Mouse (Mus musculus) kidney, postnatal 10 days (tissue): ENCODE data around the gene Trp53bp1.

Source experiments
- DNase-seq: peaks from one replicate; pipeline ENCODE4 v3.0.0; 2021; ENCODE audit warnings: mixed read lengths

Gene Trp53bp1

DNA sequence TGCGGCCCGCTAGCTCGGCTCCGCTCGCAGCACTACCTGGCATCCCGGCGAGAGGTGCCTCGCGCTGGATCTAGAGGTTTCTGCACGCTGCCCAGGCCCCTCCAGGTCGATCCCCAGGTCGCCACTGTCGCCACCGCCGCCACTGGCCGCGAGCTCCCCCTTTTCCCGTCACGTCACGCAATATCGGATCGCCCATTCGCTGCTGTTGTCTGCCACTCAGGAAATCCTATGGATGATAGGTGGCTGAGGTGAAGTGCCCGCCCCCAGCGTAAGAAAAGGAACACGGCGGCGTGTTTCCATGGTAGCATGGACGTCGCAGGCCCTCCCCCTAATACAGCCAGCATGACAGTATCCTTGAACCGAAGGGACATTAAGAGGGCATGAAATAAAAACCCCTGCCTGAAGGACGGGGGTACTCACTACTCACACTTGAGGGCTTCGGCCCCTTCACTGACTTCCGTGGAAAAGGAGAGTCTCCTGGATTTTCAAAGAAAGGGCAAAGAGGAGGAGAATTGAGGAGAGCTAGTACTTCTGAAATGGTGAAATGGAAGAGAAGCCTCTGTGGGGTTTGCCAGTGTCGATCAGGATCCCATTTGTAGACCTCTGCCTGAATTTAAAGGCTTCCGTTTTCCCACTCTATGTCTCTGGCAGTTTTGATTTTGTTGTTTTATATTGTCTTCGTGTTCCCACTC, at the start of gene Trp53bp1:
Gene Trp53bp1 (minus strand): TSS at position 172 of the 692 bp plus-strand sequence.
- DNase-seq = peak; percentile 96

GRCm38 (mm10) chr2:121316278-121316677, 45.1 kb upstream of the Trp53bp1 start:
- DNase-seq = no peak

- peak; percentile 72 for DNase-seq
Measured at GRCm38 (mm10) chr2:121308997-121309416, 37.8 kb upstream of the Trp53bp1 start.

DNA sequence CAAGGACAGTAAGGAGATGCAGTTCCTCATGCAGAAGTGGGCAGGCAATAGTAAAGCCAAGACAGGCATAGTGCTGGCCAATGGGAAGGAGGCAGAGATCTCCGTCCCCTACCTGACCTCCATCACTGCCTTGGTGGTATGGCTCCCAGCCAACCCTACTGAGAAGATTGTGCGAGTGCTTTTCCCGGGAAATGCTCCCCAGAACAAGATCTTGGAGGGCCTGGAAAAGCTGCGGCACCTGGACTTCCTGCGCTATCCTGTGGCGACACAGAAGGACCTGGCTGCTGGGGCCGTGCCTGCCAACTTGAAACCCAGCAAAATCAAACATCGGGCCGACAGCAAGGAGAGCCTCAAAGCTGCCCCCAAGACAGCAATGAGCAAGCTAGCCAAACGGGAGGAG, 28.8 kb upstream of the Trp53bp1 start:
- DNase-seq = no peak

DNA sequence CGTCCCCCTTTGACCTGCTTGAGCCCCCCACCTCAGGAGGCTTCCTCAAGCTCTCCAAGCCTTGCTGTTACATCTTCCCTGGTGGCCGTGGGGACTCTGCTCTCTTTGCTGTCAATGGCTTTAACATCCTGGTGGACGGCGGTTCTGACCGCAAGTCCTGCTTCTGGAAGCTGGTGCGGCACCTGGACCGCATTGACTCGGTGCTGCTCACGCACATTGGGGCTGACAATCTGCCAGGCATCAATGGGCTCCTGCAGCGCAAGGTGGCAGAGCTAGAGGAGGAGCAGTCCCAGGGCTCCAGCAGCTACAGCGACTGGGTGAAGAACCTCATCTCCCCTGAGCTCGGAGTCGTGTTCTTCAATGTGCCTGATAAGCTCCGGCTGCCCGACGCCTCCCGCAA, 28.3 kb upstream of the Trp53bp1 start:
- DNase-seq = no peak

DNA sequence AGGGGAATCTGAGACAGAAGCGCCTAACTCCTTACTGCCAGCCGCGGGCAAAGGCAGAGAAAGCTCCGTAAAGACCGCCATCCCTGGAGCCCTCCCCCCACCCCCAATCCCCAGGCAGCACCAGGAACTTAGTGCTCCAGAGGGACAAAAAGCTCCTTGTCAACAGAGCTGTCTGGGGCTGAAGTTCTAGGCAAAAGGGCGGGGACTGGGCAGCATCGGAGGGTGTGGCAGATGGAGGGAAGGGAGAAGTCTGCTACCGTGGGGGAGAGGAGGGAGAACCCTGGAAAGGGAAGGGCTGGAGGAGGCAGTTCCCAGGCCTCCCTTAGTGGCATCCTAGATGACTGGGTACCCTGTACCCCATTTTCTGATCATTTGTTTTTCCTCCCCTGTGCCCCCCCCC, 26.9 kb upstream of the Trp53bp1 start:
- no peak for DNase-seq

DNA sequence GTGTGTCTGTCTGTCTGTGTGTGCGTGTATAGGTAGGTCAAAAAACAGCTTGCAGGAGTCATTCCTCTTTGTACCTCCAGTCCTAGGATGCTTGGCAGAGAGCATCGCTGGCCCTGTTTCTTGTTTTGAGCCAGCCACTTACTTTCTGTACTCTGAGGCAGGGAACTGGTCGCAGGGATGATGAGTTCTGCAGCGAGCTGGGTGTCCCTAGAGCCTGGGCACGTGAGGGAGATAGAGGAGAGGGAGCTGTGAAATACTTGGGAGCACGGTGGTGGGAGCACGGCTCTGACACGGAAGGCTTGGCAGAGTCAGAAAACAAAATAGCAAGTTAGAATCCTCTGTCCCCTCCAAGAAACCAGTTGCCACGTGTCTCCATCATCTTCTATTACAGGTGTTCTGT, 26.5 kb upstream of the Trp53bp1 start:
- no peak for DNase-seq

DNA sequence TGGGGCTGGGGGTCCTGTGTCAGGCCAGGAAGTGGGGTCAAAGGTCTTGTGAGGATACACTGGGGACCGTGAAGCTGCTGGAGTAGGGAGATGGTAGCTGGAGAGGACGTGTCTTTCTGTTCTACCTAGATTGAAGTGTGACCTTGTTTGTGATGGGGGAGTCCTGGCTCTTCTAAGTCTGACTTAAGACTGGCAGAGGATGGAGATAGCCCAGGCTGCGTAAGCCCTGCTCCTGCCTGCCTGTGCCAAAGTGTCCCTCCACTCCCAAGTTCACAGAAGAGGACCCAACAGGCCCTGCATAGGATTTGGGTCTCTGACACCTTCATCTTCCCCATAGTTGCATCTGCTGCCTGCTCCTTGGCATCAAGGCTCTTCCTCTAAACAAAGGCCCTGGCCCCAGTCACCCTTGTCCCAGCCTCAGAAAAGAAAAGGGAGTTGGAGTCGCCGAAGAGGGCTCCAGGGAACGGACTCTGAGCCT, 25.6 kb upstream of the Trp53bp1 start:
- no peak for DNase-seq

DNA sequence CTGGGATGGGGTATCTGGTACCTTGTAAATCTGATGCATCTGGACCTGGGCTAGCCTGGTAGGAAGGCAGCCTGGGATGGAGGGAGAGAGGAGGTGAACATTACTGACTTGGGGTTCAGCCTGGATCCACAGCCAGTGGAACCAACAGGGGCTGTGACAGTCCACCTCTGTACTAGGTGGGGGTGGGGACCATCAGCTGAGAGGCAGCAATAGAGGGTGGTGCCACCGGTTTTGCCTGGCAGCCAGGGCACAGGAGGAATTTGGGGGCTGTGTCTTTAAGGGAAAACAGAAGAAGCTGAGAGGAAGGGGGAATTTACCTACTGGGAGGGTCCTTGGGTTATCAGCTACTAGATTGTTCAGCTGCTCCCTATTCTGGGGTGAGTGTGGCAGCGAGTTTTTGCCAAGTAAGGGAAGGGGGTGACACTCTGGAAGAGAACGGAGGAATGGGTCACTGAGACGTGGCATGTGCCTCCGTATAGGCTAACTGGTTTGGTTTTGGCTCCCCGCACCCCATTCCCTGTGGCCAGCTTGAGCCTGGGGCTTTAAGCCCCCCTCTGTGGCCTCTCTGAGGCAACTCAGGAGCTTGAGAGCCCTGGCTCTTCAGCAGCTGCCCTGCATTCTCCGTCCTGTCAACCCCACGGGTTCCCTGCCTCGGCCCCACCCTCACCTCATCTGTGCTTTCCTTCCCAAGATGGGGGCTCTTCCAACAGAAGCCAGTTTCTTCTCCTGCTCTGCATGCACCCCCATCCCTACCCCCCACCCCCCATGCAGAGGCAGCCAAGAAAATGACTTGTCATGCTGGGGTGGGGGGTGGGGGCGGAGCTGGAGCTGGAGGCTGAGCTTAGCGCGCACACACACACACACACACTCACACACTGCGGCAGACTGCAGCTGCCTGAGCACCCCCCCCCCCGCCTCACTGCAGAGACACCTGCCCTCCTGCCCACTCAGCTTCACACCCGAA, 24.7 kb upstream of the Trp53bp1 start:
- peak; percentile 47 for DNase-seq

DNA sequence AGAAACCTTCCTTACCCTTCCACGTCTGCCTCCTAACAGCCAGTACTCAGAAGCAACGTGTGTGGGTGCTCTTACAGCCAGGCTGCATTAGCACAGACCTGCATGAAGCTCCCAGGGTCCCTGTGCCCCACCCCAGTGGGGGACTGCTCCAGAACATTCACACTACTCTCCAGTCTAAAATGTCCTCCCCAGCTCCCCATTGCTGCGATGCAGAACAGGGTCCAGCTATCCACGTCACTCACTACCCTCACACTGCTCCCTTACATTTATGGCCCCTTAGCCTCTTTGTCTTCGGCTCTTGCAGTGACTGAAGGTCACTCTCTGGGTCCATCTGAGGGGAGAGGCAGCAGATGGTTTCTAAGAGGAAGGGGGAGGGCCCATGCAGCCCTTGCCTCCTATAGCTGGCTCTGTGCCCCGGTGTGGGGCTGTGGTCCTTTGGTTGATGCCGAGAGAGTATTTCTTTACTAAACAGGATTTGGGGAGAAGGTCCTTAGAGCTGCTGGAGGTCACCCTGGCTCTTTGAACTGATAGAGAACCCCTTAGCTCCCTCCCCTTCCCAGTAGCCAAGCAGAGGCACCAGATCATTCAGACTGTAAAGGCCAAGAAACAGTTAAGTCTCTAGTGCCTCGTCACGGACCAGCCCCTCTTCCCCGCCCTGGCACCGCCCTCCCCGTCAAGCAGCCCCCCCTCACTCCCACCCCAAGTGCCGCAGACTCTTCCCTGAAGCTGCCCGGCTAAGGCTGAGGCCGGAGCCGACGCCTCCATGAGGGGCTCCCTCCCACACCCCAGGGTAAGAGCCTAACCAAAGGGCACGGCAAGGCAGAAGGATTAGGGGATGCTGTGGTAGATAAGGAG, 23.8 kb upstream of the Trp53bp1 start:
- DNase-seq = peak; percentile 75

DNA sequence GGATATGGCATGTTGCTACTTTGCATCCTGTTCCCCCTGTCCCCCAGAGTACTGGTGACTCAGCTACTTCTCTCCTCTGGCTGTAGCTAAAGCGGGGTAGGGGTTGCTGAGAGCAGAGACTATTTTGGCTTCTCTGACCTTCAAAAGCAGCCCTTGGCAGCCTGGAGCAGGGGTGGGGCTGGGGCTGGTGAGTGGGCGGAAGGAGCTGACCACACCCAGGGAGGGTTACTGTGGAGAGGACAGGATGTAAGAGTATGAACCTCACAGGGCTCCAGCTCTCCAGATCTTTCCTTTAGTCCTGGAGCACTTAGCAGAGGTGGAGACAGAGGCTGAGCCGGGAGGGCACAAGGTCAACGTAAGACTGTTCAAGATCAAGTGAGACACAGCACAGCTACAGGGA, 23.0 kb upstream of the Trp53bp1 start:
- peak; percentile 41 for DNase-seq

GRCm38 (mm10) chr2:121292316-121293013, 21.3 kb upstream of the Trp53bp1 start:
- no peak for DNase-seq

DNA sequence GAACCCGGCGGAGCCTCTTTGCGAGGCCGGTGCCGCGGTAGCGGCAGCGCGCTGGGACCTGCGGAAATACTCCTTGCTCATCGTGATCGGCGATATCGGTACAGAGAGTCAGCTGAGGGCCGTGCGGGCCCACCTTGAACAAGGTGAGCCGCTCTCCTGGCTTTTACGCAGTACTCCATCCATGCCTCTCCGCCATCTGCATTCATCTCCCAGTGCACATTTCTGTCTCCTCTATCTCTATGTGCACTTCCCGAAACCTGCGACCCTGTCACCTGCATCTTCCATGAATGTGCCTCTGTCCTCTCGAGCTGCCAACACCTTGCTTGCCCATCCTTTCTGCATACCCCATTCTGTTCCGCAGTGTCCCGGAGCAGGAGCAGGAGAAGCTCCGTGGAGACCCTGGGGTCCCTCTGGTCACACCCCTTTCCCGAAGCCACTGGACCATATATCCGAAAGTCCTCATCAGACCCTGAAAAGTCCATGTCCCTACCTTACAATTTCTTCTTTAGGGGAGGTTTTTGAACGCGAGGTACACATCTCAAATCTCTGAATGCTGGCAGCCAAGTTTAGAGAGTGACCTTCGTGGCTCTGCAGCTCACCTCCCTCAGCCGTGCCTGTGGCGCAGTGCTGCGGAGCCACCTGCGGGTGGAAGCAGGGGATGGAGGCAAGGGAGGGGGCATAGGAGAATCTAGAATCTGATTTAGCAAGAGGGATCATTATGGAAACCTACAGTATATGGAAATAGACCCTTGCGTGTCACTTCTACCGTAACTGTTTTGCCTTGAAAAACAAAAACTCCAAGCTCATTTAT, 18.7 kb upstream of the Trp53bp1 start:
- DNase-seq = no peak

DNA sequence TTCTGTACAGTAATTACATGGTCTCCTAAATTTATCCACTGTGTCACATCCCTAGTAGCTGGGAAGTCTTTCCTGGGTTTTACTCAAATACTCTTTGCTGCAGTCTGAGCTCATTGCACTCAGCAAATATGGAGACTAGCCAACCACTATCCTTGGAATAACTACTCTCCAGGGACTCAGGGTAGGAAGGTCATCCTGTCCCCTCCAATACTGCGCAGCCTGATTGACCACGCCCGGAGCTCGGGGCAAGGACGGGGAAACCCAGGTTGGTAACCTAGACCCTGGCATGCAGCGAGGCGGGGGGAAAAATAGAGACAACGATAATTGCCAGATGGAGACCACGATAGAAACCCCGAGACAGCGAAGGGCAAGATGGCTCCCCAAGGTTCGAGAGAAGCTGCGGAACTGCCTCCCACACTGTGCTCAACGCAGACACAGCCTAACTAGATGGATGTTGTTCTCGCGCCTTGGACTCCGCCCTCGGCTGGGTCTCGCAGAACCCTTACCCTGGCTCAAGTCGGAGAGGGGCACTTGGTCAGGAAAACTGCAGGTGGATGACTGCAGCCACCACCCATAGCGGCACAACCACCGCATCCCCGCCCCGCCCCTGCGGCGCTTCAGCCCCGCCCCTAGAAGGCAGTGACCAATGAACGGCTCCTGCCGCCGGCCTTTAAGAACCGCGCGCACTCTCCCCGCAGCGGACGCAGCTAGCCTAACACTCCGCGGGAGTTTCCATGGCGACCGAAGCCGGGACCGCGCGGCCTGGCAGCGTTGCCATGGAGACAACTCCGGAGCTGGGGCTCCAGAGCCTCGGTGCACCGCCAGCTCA, 17.9 kb upstream of the Trp53bp1 start, which contains the start of gene Map1a:
Gene Map1a (plus strand): TSS at position 700 of the 829 bp plus-strand sequence.
- DNase-seq = peak; percentile 95

DNA sequence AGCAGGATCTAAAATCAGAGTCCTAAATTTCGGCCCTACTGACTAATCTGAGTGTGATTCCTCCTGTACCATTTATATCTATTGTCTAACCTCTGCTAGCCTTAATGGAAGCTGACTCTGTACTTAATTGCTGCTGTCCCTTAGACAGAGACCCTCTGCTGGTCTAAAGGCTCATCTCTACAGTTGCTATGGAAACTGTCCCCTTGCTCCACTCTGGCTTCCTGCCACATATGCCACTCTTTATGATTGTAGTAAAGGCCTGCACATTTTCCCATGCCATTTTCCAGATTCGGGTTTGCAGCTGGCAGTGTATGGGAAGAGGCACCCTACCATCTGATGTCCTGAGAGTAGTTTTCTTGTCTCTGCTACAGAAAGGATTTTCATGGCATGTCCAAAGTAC, 16.6 kb upstream of the Trp53bp1 start:
- DNase-seq = no peak

GRCm38 (mm10) chr2:121271928-121272516, 815 bp upstream of the Trp53bp1 start:
- DNase-seq = no peak

- no peak for DNase-seq
Measured at GRCm38 (mm10) chr2:121270521-121271235, 529 bp downstream of the Trp53bp1 start.

- no peak for DNase-seq
Measured at GRCm38 (mm10) chr2:121268446-121268845, 2.8 kb downstream of the Trp53bp1 start.

GRCm38 (mm10) chr2:121249758-121250157, 21.4 kb downstream of the Trp53bp1 start:
- no peak for DNase-seq
